In the genomic region with DNA sequence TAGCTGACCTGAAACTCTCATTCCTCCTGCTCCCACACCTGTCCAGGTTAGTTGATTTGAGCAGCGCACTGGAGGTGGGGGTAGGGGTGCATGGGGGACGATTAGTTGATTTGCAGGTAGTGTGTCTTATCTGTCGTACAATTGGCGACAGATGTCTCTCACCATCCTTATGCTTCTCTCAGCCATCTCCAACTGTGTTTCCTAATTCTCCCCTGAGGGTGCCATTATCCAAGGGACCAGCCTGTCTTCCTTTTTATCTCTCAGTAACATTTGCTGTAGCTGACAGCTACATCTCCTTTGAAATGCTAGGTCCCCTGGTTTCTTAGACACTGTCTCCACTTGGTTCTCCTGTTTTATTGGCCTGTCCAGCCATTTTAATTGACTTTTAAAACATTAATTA, we compare ENCODE assay signal across 24 mouse cellular contexts. TPM values are rescaled to one million over a fixed set of nuclear protein-coding genes. Genes with fewer than 3 reads are reported as not detected.
DNase-seq lines count a peak whose midpoint lies in the region; ATAC-seq lines count a peak whose summit lies in the region.
"Had no signal": no experiment of that assay in that cellular context is flagged by ENCODE, and none has a peak within 500 bp of the region (broad histone marks: within the 10 kb centered on the region; RNA-seq: fewer than 3 reads in every experiment).

No protein-coding gene starts in this region.

- peak overlapping the region; percentile 89 for H3K27ac ChIP-seq in liver, embryonic 13.5 days
- H3K27ac ChIP-seq: forebrain, embryonic 15.5 days; hindbrain, embryonic 13.5 days; limb, embryonic 12.5 days; lung, embryonic 15.5 days had no signal

- no peaks in the 10 kb centered on the region for H3K36me3 ChIP-seq in liver, embryonic 13.5 days
- H3K36me3 ChIP-seq: forebrain, embryonic 15.5 days; heart, embryonic 12.5 days; hindbrain, embryonic 13.5 days; limb, embryonic 12.5 days; lung, embryonic 15.5 days had no signal

- ATAC-seq in common myeloid progenitor, adult 5-6 weeks (replicated peaks; ENCODE audit: low read depth, poor library complexity, severe bottlenecking): peak; percentile 50; the same call in 1 of the 2 replicates
- ATAC-seq in liver, embryonic 13.5 days (ENCODE audit: low read depth): peak; percentile 92
- ATAC-seq: forebrain, embryonic 15.5 days; inflammation-experienced regulatory T-cells, adult 6 months had no signal

- H3K4me3 ChIP-seq in liver, embryonic 13.5 days (replicated peaks): no peak overlapping the region
- H3K4me3 ChIP-seq: forebrain, embryonic 15.5 days; heart, embryonic 12.5 days; hindbrain, embryonic 13.5 days; limb, embryonic 12.5 days; lung, embryonic 15.5 days; myocyte had no signal

- no peaks in the 10 kb centered on the region for H3K9me3 ChIP-seq in liver, embryonic 13.5 days (replicated peaks)
- H3K9me3 ChIP-seq: forebrain, embryonic 15.5 days; heart, embryonic 12.5 days; hindbrain, embryonic 13.5 days; limb, embryonic 12.5 days; lung, embryonic 15.5 days had no signal

- H3K27me3 ChIP-seq in liver, embryonic 13.5 days: no peaks in the 10 kb centered on the region
- H3K27me3 ChIP-seq: CH12.LX; forebrain, embryonic 15.5 days; heart, embryonic 12.5 days; hindbrain, embryonic 13.5 days; limb, embryonic 12.5 days; lung, embryonic 15.5 days had no signal

- 16% methylated on average over 4 of the region's 4 CpGs for WGBS in liver, embryonic 13.5 days (ENCODE audit: insufficient replicate concordance)

- H3K9ac ChIP-seq in liver, embryonic 13.5 days: peak overlapping the region; percentile 61
- H3K9ac ChIP-seq: forebrain, embryonic 15.5 days; heart, embryonic 12.5 days; hindbrain, embryonic 13.5 days; limb, embryonic 12.5 days; lung, embryonic 15.5 days had no signal

- DNase-seq in spleen, adult 12 weeks (ENCODE audit: low spot score): peak; percentile 17
- no peak for DNase-seq in spleen, adult 18-20 months
- DNase-seq in liver, embryonic 13.5 days: peak; percentile 68
- DNase-seq in spleen, postnatal 36 days (ENCODE audit: low spot score in 2 of 2): peak; percentile 19 to 33
- DNase-seq in layer of hippocampus, adult 18-20 months (ENCODE audit: low spot score in 2 of 2): no peak
- no peak for DNase-seq in right cerebral cortex, adult 2 months (ENCODE audit: low spot score in 2 of 2)
- DNase-seq in ovary, postnatal 10 days (ENCODE audit: low spot score): no peak
- DNase-seq: cerebellum, postnatal 36 days; gastrocnemius, postnatal 36 days; kidney, adult 9 months; kidney, postnatal 36 days; layer of hippocampus, adult 9-11 months; midbrain, embryonic 14.5 days; right cerebral cortex, postnatal 25 days; thymus, postnatal 14 days had no signal

- H3K4me1 ChIP-seq in liver, embryonic 13.5 days (replicated peaks): peaks cover 51% of the 10 kb centered on the region
- H3K4me1 ChIP-seq: forebrain, embryonic 15.5 days; limb, embryonic 12.5 days had no signal

- H3K4me2 ChIP-seq in liver, embryonic 13.5 days: peak overlapping the region; percentile 47
- H3K4me2 ChIP-seq: forebrain, embryonic 15.5 days; heart, embryonic 12.5 days; hindbrain, embryonic 13.5 days; limb, embryonic 12.5 days; lung, embryonic 15.5 days had no signal

RNA-seq across cellular contexts. Expression of gene Prdm10, which starts 8.2 kb away (rescaled TPM):
- 9.4 and 11.4 TPM in 2 replicates for total RNA-seq in common myeloid progenitor, adult 5-6 weeks (2017)
- polyA plus RNA-seq in liver, embryonic 13.5 days (2015; fragmentation: Nextera tagmentation; extraction: Ambion mirVana): 2.4 and 3.0 TPM in 2 replicates
- 10 to 100 TPM; 19.9 to 23.1 TPM for total RNA-seq in layer of hippocampus, adult 18-20 months (2021)

Comparison
In these comparisons a context has a peak if more than half of its experiments do, and no peak if none do; other contexts are left out.
1. DNase-seq: peak in spleen, adult 12 weeks (single experiment), liver, embryonic 13.5 days (single experiment) and spleen, postnatal 36 days (2 of 2); none in spleen, adult 18-20 months (0 of 2), layer of hippocampus, adult 18-20 months (0 of 2), right cerebral cortex, adult 2 months (0 of 2) and ovary, postnatal 10 days (single experiment).